Mouse (Mus musculus) embryonic fibroblast, embryonic 13.5 days (primary cell): ENCODE measurements around the gene Rpl12. TPM values are rescaled to one million over a fixed set of nuclear protein-coding genes. Genes with fewer than 3 reads are reported as not detected.

Source experiments
- H3K27ac ChIP-seq: 2 replicates; pipeline ENCODE4 v1.5.1; 2012; ENCODE audit warnings: low read length, control low read depth, inconsistent platforms; ENCODE audit not compliant: insufficient read depth
- H3K4me1 ChIP-seq: 2 replicates; pipeline ENCODE4 v1.6.1; 2011; ENCODE audit warnings: low read length; ENCODE audit not compliant: control insufficient read depth, insufficient read depth
- H3K4me3 ChIP-seq: 2 replicates; pipeline ENCODE4 v1.5.1; 2011; ENCODE audit warnings: mild to moderate bottlenecking, control low read depth, low read length; ENCODE audit not compliant: insufficient read depth
- CTCF ChIP-seq: IDR thresholded peaks from 2 replicates; pipeline ENCODE4 v1.5.1; 2011; ENCODE audit warnings: mild to moderate bottlenecking, control low read depth, low read length, moderate library complexity, borderline replicate concordance; ENCODE audit not compliant: insufficient read depth
- POLR2A ChIP-seq: IDR thresholded peaks from 2 replicates; pipeline ENCODE4 v1.6.1; 2011; ENCODE audit warnings: low read depth, mild to moderate bottlenecking, control low read depth, low read length, moderate library complexity
- polyA plus RNA-seq: library from polyadenylated mRNA; stranded (reverse); fragments of >200 nt; gene quantifications from 2 replicates; pipeline ENCODE4 v1.2.4, GENCODE M21; 2011; ENCODE audit warnings: low read depth; ENCODE audit not compliant: missing spikeins, insufficient read length

Gene Rpl12
- polyA plus RNA-seq, 1 experiment = 64.0 TPM

- no peak for TF ChIP-seq POLR2A
- TF ChIP-seq CTCF = no peak
- H3K27ac ChIP-seq = no peak overlapping the region
- no peak overlapping the region for H3K4me3 ChIP-seq
Observed at GRCm38 (mm10) chr2:32922564-32922963, 38.8 kb upstream of the Rpl12 start.

GRCm38 (mm10) chr2:32923551-32924250 is 37.7 kb upstream of the Rpl12 start:
- TF ChIP-seq CTCF = no peak
- no peak for TF ChIP-seq POLR2A
- Histone ChIP-seq H3K4me1 (no peaks in the 10 kb centered on the region; the same call in 1 of the 2 replicates), H3K27ac (no peak overlapping the region), H3K4me3 (no peak overlapping the region)

More at GRCm38 (mm10) chr2:32922564-32922963, 38.8 kb upstream of the Rpl12 start:
- peaks cover 4% of the 10 kb centered on the region; the same call in 1 of the 2 replicates for H3K4me1 ChIP-seq

- Histone ChIP-seq H3K27ac (no peak overlapping the region; the same call in 1 of the 2 replicates), H3K4me3 (no peak overlapping the region), H3K4me1 (no peaks in the 10 kb centered on the region; the same call in 1 of the 2 replicates)
- TF ChIP-seq CTCF = no peak
- no peak for TF ChIP-seq POLR2A
Observed at GRCm38 (mm10) chr2:32924306-32924844, 37.0 kb upstream of the Rpl12 start.

DNA sequence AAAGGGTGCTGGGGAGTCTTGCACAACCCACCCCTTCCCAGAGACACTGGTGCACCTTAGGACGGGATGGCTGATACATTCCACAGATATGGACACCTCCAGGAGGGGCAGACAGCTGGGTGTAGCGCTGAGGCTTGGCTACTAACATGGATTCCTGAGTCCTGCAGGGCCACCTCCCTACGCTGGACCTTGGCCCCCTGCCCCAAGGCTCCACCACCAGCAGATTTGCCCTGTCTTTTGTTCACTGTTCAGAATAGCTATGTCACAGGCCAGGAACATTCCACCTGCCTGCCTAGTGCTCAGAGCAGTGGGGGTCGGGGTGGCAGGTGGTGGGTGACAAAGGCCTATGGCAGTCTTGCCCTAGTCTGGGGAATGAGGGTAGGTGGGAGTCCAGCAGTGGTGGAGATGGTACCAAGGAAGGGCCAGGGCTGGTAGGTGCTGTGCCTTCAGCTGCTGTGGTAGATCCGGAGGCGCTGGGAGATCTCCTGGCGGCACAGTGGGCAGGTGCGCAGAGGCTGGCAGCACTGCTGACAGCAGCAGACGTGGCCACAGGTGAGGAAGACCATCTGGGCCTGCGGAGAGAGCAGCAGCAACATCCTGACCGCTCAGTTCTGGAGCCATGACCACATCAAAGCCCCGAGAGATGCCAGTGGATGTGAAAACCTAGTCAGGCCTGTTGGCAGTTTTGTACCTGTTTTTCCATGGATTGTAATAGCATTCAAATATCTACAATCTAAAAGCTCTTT is 34.9 kb upstream of the Rpl12 start:
- TF ChIP-seq CTCF (no peak), POLR2A (no peak)
- no peaks in the 10 kb centered on the region; the same call in 1 of the 2 replicates for H3K4me1 ChIP-seq
- peak overlapping the region; percentile 66; the same call in 1 of the 2 replicates for H3K27ac ChIP-seq
- no peak overlapping the region for H3K4me3 ChIP-seq

DNA sequence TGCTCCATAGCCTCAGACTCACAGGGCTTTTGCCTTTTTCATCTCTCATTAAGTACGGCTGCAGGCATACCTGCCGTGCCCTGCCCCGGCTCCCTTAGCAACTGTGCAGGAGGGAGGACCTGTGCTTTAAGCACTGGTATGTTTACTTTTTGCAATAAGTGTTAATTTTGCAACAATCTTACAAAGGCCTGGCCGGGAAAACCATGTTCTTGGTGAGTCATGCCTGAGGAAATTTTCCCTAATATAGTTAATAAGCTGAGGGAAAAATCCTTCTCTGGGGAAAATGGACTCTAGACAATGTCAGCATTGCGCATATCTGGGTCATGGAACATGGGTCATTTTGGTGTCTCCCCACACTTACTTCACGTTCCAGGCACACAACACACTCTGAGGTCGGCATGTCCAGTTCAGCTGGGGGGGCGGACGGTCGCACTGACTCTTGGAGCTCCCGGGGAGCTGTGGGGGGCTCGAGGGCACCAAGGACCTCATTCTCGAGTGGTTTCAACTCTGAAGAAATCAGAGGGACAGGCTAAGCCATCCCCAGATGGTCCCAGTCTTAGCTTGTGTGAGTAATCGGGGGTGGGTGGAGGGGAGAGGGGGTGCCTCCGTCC is 33.6 kb upstream of the Rpl12 start:
- peak overlapping the region; percentile 86 for H3K27ac ChIP-seq
- no peaks in the 10 kb centered on the region; the same call in 1 of the 2 replicates for H3K4me1 ChIP-seq
- H3K4me3 ChIP-seq = no peak overlapping the region
- TF ChIP-seq POLR2A (no peak), CTCF (no peak)

DNA sequence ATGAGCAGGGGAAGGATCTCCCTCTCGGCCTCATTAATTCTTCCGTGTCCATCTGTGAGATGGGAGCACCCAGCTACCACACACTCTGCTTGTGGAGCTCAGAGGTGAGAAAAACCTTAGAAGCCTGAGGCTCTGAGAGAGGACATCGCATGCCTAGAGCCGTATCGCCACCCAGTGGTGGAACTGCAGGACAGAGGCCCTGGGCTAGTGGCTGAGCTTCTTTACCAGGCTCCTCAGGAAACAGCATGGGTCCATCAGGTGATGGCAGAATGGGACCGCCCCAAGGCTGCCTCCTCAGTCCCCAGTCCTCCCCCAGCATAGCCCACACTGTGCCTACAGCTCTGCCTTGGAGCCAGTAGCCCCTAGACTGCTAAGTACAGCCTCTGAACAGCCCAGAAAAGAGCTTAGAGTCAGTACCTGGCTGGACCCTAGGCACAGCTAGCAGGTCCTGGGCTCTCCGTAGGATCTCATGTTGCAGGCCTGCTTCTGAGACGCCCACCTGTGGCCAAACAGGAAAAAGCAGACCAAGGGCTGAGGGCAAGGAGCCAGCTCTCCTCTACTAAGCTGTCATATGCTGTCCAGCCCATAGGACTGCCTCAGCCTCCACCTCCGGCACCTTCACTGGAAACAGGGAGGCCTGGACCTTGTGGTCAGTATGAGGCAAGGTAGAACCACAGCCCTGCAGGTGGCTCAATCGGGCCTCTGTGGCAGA is 33.0 kb upstream of the Rpl12 start:
- TF ChIP-seq CTCF (peak; percentile 87), POLR2A (no peak)
- peak overlapping the region; percentile 86 for H3K27ac ChIP-seq
- H3K4me3 ChIP-seq = no peak overlapping the region
- no peaks in the 10 kb centered on the region; the same call in 1 of the 2 replicates for H3K4me1 ChIP-seq

DNA sequence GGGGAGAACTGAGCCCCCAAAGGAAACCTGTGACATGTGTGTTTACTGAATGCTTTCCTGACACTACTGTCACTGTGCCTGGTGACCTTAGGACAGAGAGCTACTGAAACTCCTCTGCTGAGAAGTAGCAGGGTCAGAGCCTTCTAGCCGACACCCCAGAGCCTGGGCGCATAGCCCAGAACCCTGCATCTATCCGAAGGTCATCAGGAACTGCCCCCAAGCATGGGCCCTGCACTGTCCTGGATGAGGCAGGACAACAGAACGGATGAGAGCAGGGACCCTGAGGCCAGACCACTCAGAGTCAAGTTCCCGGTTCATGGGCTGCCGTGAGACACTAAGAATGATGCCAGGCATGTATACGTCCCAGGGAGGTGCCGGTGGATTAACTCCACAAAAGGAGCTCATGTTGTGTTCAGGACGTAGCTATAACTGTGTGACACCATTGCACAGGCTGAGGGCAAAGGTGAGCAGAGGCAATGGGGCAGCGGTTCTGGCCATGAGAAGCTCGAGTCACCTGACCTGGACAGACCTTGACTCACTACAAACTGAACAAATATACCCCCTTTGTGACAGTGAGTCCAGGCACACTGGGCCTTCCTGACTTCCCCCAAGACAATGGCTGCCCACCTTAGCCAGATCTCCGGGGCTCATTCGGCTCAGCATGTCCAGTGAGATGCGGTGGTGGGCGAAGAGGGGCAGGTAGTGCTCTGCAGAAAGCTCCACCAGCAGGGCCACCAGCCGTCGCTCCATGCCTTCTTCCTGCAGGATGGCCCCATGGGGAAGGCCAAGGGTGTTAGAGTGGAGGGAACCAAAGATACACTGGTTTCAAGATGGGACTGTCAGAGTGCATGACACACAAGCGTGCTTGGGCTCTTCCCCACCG is 32.2 kb upstream of the Rpl12 start:
- TF ChIP-seq CTCF (no peak), POLR2A (no peak)
- Histone ChIP-seq H3K4me3 (no peak overlapping the region), H3K4me1 (no peaks in the 10 kb centered on the region; the same call in 1 of the 2 replicates), H3K27ac (no peak overlapping the region)

GRCm38 (mm10) chr2:32931730-32932129 is 29.6 kb upstream of the Rpl12 start:
- H3K4me3 ChIP-seq = no peak overlapping the region
- H3K4me1 ChIP-seq = no peaks in the 10 kb centered on the region; the same call in 1 of the 2 replicates
- no peak overlapping the region for H3K27ac ChIP-seq
- TF ChIP-seq CTCF = no peak
- no peak for TF ChIP-seq POLR2A
